Mouse (Mus musculus): ENCODE results near the gene Jakmip3. TPM values are rescaled to one million over a fixed set of nuclear protein-coding genes. Genes with fewer than 3 reads are reported as not detected.

Jakmip3 gene
- polyA plus RNA-seq, 1 experiment, result not detected

GRCm38 (mm10) chr7:139077283-139077682 is 136.8 kb downstream of the Jakmip3 start:
- Histone ChIP-seq H3ac (ENCODE audit: control insufficient read depth, insufficient read length, low read depth) (no peak overlapping the region), H3K4me3 (ENCODE audit: insufficient read depth, poor library complexity, severe bottlenecking) (no peak overlapping the region), H3K79me3 (ENCODE audit: low read depth) (no peaks in the 10 kb centered on the region), H3K79me2 (ENCODE audit: control insufficient read depth, insufficient read depth) (no peaks in the 10 kb centered on the region), H3K27me3 (ENCODE audit: control insufficient read depth, insufficient read depth, insufficient read length) (peaks cover 24% of the 10 kb centered on the region), H3K36me3 (ENCODE audit: control insufficient read depth, insufficient read depth) (no peaks in the 10 kb centered on the region)
- TF ChIP-seq FOSL1 (IDR thresholded peaks at IDR 0.05; ENCODE audit: insufficient read depth, low read length, poor library complexity, severe bottlenecking) (no peak), CEBPB (IDR thresholded peaks at IDR 0.05; ENCODE audit: low read depth) (no peak), MYOD1 (IDR thresholded peaks at IDR 0.05; ENCODE audit: control insufficient read depth, insufficient read length, low read depth) (no peak), MYOG (IDR thresholded peaks at IDR 0.05; ENCODE audit: control insufficient read depth, extremely low read depth, insufficient read length) (no peak), CTCF (IDR thresholded peaks at IDR 0.05; ENCODE audit: control insufficient read depth, insufficient read depth, insufficient read length) (no peak), USF1 (IDR thresholded peaks at IDR 0.05; ENCODE audit: low read depth) (no peak), MAX (IDR thresholded peaks at IDR 0.05) (no peak)

DNA sequence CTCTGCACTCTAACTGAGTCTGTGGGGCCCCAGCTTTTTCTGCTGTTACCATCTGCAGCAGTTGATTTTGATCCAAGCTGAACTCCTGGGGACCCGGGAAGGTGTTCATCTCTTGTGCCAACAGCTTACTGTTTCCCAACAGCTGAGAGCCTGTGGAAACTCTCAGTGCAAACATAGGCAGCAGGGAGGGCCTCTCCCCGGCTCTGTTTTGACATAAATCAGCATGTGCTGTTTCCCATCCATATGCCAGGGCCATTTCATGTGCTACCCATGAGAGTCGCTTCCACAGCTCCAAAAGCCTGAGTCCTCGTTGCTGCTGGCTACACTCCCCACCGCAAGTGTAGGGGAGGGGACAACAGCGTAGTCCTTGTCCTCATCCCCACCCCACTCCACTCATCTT is 137.7 kb downstream of the Jakmip3 start:
- H3K79me2 ChIP-seq (ENCODE audit: control insufficient read depth, insufficient read depth), result no peaks in the 10 kb centered on the region
- H3K4me3 ChIP-seq (ENCODE audit: insufficient read depth, poor library complexity, severe bottlenecking), result no peak overlapping the region
- H3K36me3 ChIP-seq (ENCODE audit: control insufficient read depth, insufficient read depth), result no peaks in the 10 kb centered on the region
- H3K27me3 ChIP-seq (ENCODE audit: control insufficient read depth, insufficient read depth, insufficient read length), result peaks cover 32% of the 10 kb centered on the region
- no peaks in the 10 kb centered on the region for H3K79me3 ChIP-seq (ENCODE audit: low read depth)
- H3ac ChIP-seq (ENCODE audit: control insufficient read depth, insufficient read length, low read depth), result no peak overlapping the region
- TF ChIP-seq CTCF (IDR thresholded peaks at IDR 0.05; ENCODE audit: control insufficient read depth, insufficient read depth, insufficient read length) (no peak), MYOG (IDR thresholded peaks at IDR 0.05; ENCODE audit: control insufficient read depth, extremely low read depth, insufficient read length) (no peak), MYOD1 (IDR thresholded peaks at IDR 0.05; ENCODE audit: control insufficient read depth, insufficient read length, low read depth) (no peak), FOSL1 (IDR thresholded peaks at IDR 0.05; ENCODE audit: insufficient read depth, low read length, poor library complexity, severe bottlenecking) (no peak), USF1 (IDR thresholded peaks at IDR 0.05; ENCODE audit: low read depth) (no peak), CEBPB (IDR thresholded peaks at IDR 0.05; ENCODE audit: low read depth) (no peak), MAX (IDR thresholded peaks at IDR 0.05) (no peak)

DNA sequence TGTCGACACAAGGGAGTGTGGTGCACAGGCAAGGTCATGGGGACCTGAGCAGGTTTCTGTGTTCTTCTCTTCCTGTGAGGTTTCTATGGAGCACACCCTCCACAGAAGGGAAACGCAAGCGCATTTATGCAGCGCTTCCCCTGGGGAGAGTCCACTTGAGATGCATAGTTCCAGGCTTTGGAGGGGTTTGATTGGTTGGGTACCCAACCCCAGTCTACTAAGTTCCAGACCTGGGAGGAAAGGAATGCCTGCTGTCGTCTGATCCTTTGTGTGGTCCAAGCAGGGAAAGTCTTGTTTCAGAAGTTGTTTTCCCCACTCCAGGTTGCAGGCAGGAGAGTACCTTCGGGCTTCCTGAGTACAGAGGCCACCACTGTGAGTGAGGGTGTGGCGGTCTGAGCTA is 138.6 kb downstream of the Jakmip3 start:
- H3K79me3 ChIP-seq (ENCODE audit: low read depth), result no peaks in the 10 kb centered on the region
- H3K4me3 ChIP-seq (ENCODE audit: insufficient read depth, poor library complexity, severe bottlenecking), result no peak overlapping the region

DNA sequence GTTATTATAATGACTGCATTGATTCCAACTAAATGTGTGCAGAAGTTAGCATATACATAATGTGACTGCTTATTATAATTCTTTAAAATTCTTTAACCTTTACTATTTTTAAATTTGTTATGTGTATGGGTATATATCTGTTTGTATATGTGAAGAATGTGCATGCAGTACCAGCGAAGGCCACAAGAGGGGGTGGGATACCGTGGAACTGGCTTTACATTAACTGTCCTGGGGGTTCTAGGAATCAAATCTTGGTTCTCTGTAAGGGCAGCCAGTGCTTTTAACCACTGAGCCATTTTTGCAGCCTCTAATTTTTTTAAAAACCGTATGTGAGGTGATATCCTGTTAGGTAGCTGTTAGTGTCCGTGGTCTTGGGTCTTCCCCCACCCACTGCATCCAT is 140.2 kb downstream of the Jakmip3 start:
- no peak overlapping the region for H3ac ChIP-seq (ENCODE audit: control insufficient read depth, insufficient read length, low read depth)
- no peaks in the 10 kb centered on the region for H3K36me3 ChIP-seq (ENCODE audit: control insufficient read depth, insufficient read depth)
- H3K27me3 ChIP-seq (ENCODE audit: control insufficient read depth, insufficient read depth, insufficient read length), result peaks cover 35% of the 10 kb centered on the region
- TF ChIP-seq MAX (IDR thresholded peaks at IDR 0.05) (no peak), CEBPB (IDR thresholded peaks at IDR 0.05; ENCODE audit: low read depth) (no peak), MYOG (IDR thresholded peaks at IDR 0.05; ENCODE audit: control insufficient read depth, extremely low read depth, insufficient read length) (no peak), FOSL1 (IDR thresholded peaks at IDR 0.05; ENCODE audit: insufficient read depth, low read length, poor library complexity, severe bottlenecking) (no peak), CTCF (IDR thresholded peaks at IDR 0.05; ENCODE audit: control insufficient read depth, insufficient read depth, insufficient read length) (no peak), USF1 (IDR thresholded peaks at IDR 0.05; ENCODE audit: low read depth) (no peak)
- H3K79me3 ChIP-seq (ENCODE audit: low read depth), result no peaks in the 10 kb centered on the region
- H3K79me2 ChIP-seq (ENCODE audit: control insufficient read depth, insufficient read depth), result no peaks in the 10 kb centered on the region
- no peak overlapping the region for H3K4me3 ChIP-seq (ENCODE audit: insufficient read depth, poor library complexity, severe bottlenecking)

More for the DNA sequence above, 138.6 kb downstream of the Jakmip3 start:
- no peaks in the 10 kb centered on the region for H3K36me3 ChIP-seq (ENCODE audit: control insufficient read depth, insufficient read depth)
- peaks cover 35% of the 10 kb centered on the region for H3K27me3 ChIP-seq (ENCODE audit: control insufficient read depth, insufficient read depth, insufficient read length)
- no peak overlapping the region for H3ac ChIP-seq (ENCODE audit: control insufficient read depth, insufficient read length, low read depth)
- TF ChIP-seq USF1 (IDR thresholded peaks at IDR 0.05; ENCODE audit: low read depth) (no peak), CTCF (IDR thresholded peaks at IDR 0.05; ENCODE audit: control insufficient read depth, insufficient read depth, insufficient read length) (no peak), CEBPB (IDR thresholded peaks at IDR 0.05; ENCODE audit: low read depth) (no peak), MYOG (IDR thresholded peaks at IDR 0.05; ENCODE audit: control insufficient read depth, extremely low read depth, insufficient read length) (no peak), MYOD1 (IDR thresholded peaks at IDR 0.05; ENCODE audit: control insufficient read depth, insufficient read length, low read depth) (no peak), FOSL1 (IDR thresholded peaks at IDR 0.05; ENCODE audit: insufficient read depth, low read length, poor library complexity, severe bottlenecking) (no peak), MAX (IDR thresholded peaks at IDR 0.05) (no peak)
- H3K79me2 ChIP-seq (ENCODE audit: control insufficient read depth, insufficient read depth), result no peaks in the 10 kb centered on the region

- TF ChIP-seq CEBPB (IDR thresholded peaks at IDR 0.05; ENCODE audit: low read depth) (no peak), FOSL1 (IDR thresholded peaks at IDR 0.05; ENCODE audit: insufficient read depth, low read length, poor library complexity, severe bottlenecking) (no peak), USF1 (IDR thresholded peaks at IDR 0.05; ENCODE audit: low read depth) (no peak), MYOG (IDR thresholded peaks at IDR 0.05; ENCODE audit: control insufficient read depth, extremely low read depth, insufficient read length) (no peak), MAX (IDR thresholded peaks at IDR 0.05) (no peak)
- no peak overlapping the region for H3K4me3 ChIP-seq (ENCODE audit: insufficient read depth, poor library complexity, severe bottlenecking)
- peaks cover 35% of the 10 kb centered on the region for H3K27me3 ChIP-seq (ENCODE audit: control insufficient read depth, insufficient read depth, insufficient read length)
- H3K79me2 ChIP-seq (ENCODE audit: control insufficient read depth, insufficient read depth), result no peaks in the 10 kb centered on the region
- no peaks in the 10 kb centered on the region for H3K36me3 ChIP-seq (ENCODE audit: control insufficient read depth, insufficient read depth)
- no peaks in the 10 kb centered on the region for H3K79me3 ChIP-seq (ENCODE audit: low read depth)
- H3ac ChIP-seq (ENCODE audit: control insufficient read depth, insufficient read length, low read depth), result no peak overlapping the region
Measured at GRCm38 (mm10) chr7:139081158-139081557, 140.6 kb downstream of the Jakmip3 start.

DNA sequence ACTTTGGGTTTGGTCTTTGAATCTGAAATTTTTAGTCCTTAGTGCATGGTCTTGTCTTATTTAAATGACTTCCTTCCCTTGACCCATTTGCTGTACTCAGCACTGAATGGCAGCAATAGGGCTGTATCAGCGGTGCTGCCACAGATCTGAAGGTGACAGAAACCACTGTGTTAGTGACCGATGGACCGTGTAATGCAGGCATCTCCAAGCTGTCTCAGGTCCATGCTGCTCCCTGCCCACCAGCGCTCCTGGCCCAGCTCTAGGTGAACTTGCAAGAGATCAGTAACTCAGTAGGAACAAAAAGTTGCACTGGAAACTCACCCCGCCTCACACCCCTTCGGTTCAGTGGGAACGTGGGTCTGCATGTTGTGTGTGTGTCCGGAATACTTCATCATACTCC is 141.8 kb downstream of the Jakmip3 start:
- Histone ChIP-seq H3K79me3 (ENCODE audit: low read depth) (no peaks in the 10 kb centered on the region), H3K36me3 (ENCODE audit: control insufficient read depth, insufficient read depth) (no peaks in the 10 kb centered on the region), H3ac (ENCODE audit: control insufficient read depth, insufficient read length, low read depth) (no peak overlapping the region), H3K27me3 (ENCODE audit: control insufficient read depth, insufficient read depth, insufficient read length) (peaks cover 35% of the 10 kb centered on the region), H3K4me3 (ENCODE audit: insufficient read depth, poor library complexity, severe bottlenecking) (no peak overlapping the region), H3K79me2 (ENCODE audit: control insufficient read depth, insufficient read depth) (no peaks in the 10 kb centered on the region)
- no peak for TF ChIP-seq MAX (IDR thresholded peaks at IDR 0.05)
- TF ChIP-seq FOSL1 (IDR thresholded peaks at IDR 0.05; ENCODE audit: insufficient read depth, low read length, poor library complexity, severe bottlenecking), result no peak
- no peak for TF ChIP-seq USF1 (IDR thresholded peaks at IDR 0.05; ENCODE audit: low read depth)
- no peak for TF ChIP-seq CEBPB (IDR thresholded peaks at IDR 0.05; ENCODE audit: low read depth)
- no peak for TF ChIP-seq CTCF (IDR thresholded peaks at IDR 0.05; ENCODE audit: control insufficient read depth, insufficient read depth, insufficient read length)
- no peak for TF ChIP-seq MYOG (IDR thresholded peaks at IDR 0.05; ENCODE audit: control insufficient read depth, extremely low read depth, insufficient read length)
- no peak for TF ChIP-seq MYOD1 (IDR thresholded peaks at IDR 0.05; ENCODE audit: control insufficient read depth, insufficient read length, low read depth)
